Mouse (Mus musculus) retina, adult 2 months (tissue): ENCODE data around the gene Gga3.

Experiments used
- DNase-seq: peaks from one replicate; pipeline ENCODE4 v3.0.0-alpha.2; 2012; ENCODE audit warnings: low read depth, low spot score

Gga3 gene

GRCm38 (mm10) chr11:115630532-115631504 lies 27.0 kb upstream of the Gga3 start:
- DNase-seq, result no peak

GRCm38 (mm10) chr11:115629734-115630531 lies 26.1 kb upstream of the Gga3 start:
- DNase-seq, result no peak

- DNase-seq, result no peak
Observed at GRCm38 (mm10) chr11:115628465-115629101, 24.7 kb upstream of the Gga3 start.

- peak; percentile 99 for DNase-seq
Observed at GRCm38 (mm10) chr11:115627705-115628464, 24.0 kb upstream of the Gga3 start, which contains the start of gene Slc25a19. Gene Slc25a19 (minus strand): TSS chr11:115628295.

DNA sequence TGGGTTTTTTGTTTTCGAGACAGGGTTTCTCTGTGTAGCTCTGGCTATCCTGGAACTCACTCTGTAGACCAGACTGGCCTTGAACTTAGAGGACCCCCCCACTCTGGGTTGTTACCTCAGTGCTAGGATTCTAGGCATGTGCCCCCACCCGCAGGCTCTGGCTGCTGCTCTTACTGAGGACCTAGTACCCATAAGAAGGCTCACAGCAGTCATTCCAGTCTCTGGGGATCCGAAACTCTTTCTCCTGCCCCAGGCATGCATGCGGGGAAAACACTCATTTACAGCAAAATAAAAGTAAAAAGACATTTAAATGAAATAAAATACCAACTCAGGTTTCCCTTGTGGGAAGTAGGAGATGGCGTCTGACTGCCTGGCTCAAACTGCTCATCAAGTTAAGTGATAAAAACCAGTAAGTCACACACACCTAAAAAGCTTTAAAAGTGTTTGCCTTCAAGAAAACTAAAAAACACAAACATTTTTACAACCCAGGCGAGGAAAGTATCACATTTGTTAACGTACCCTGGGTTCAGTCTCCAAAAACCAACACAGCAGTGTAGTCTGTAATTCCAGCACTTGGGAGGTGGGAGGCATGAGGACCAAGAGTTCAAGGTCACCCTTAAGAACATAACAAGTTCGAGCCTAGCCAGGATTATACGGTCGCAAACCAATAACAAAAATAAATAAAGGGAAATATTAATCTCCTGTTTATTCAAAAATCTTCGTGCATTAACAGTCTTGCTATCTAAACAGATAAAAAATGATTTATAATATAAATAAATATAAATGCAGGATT lies 23.2 kb upstream of the Gga3 start:
- DNase-seq, result no peak

GRCm38 (mm10) chr11:115625877-115626276 lies 22.0 kb upstream of the Gga3 start:
- no peak for DNase-seq

GRCm38 (mm10) chr11:115623487-115624070 lies 19.7 kb upstream of the Gga3 start:
- no peak for DNase-seq

DNA sequence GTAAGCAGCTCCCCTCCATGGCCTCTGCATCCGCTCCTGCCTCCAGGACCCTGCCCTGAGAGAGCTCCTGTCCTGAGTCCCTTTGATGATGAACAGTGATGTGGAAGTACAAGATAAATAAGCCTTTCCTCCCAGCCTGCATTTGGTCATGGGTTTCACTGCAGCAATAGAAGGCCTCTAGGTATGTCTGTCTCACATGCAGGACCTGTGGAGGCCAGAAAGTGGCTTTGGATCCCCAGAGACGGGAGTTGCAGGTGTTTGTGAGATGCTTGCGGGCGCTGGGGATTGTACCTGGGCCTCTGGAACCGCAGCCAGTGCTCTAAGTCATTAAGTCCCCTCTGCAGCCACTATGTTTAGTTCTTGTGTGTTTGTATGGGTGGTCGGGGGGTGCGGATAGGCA lies 16.1 kb upstream of the Gga3 start:
- DNase-seq, result no peak

DNA sequence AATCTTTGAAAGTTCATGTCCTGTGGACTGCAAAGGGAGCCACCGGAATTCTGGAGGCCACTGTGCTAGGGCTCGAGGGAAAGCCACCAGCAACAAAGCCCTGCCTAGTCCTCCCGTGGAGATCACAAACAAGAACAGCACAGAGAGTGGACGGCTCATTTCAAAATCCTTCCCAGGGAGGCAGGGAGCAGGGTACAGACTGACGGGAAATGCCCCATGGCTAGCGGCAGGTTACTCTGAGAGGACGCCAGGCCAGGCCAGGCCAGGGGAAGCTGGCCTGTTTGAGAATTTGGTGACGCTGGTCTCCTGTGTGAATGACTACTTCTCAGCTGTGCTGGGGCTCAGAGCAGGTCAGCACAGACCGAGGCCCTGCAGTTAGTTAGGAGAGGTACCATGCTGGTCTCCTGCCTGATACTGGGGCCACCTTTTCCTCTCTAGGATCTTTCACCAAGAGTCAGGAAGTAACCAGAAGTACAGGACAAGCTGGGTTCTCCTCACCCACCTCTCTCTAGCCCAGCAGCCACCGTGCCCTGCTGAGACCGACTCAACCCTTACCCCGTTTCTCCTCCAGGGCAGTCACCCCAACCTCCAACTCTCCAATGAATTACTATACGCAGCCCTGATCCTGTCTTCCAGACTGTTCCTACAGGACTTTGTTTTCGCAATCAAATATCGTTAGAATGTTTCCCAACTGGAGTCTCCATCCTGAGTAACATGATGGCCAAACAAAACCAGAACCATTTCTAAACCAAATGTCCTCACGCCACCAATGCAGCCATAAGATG lies 15.1 kb upstream of the Gga3 start:
- no peak for DNase-seq

GRCm38 (mm10) chr11:115618001-115618400 lies 14.2 kb upstream of the Gga3 start:
- no peak for DNase-seq

GRCm38 (mm10) chr11:115616893-115617292 lies 13.0 kb upstream of the Gga3 start:
- DNase-seq, result no peak

GRCm38 (mm10) chr11:115616371-115616770 lies 12.5 kb upstream of the Gga3 start:
- DNase-seq, result no peak

GRCm38 (mm10) chr11:115615875-115616274 lies 12.0 kb upstream of the Gga3 start:
- no peak for DNase-seq

- no peak for DNase-seq
Observed at GRCm38 (mm10) chr11:115615108-115615825, 11.4 kb upstream of the Gga3 start.

GRCm38 (mm10) chr11:115614346-115615107 lies 10.7 kb upstream of the Gga3 start:
- no peak for DNase-seq

- DNase-seq, result no peak
Observed at GRCm38 (mm10) chr11:115613138-115613945, 9.5 kb upstream of the Gga3 start.
